Mouse (Mus musculus): ENCODE measurements around the gene Gpr88. TPM values are rescaled to one million over a fixed set of nuclear protein-coding genes. Genes with fewer than 3 reads are reported as not detected.

The Gpr88 gene
- total RNA-seq (2022), result 1 to 10 TPM in 2 of 4 experiments, under 1 TPM in 2; 0.45 to 1.7 (median 0.94) TPM

DNA sequence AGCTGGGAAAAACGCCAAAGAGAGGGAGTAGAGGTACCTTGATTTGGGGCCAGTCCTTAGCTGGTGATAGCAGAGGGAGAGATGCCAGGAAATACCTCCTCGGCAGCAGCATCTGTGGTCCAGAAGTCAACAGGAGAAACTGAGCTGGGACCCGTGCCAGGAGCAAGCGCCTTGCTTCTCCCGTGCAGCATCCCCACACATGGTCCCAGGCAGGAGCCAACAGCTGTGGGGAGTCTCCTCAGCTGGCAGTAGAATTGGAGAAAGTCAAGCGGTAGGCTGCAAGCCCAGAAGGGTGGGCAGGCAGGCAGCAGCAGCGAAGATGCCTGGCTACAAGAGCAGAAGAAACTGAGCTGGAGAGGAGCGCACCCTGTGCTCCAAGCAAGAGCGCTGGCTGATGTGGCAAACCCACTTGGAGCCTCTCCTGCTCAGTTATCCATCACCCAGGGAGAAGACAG, at the start of gene Gpr88:
TSS of gene Gpr88 (minus strand) at position 427 of the 455 bp plus-strand sequence.
- no peak for DNase-seq

DNA sequence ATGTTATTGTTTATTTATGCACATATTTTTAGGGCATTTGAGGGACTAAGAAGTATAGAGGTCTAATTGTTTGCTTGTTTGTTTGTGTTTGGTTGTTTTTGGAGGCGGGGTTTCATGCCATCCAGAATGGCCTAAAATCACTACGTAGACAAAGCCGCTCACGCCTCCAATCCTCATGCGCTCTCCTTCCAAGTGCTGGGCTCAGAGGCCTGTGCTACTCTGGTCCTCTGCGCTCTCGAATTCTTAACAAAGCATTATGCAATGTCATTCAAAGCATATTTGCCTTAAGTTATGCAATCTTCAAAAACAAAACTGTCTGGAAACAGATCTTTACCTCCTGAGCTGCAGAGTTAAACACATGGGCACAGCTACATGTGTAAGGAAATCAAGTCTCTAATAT, 49.3 kb upstream of the Gpr88 start:
- no peak for DNase-seq

DNA sequence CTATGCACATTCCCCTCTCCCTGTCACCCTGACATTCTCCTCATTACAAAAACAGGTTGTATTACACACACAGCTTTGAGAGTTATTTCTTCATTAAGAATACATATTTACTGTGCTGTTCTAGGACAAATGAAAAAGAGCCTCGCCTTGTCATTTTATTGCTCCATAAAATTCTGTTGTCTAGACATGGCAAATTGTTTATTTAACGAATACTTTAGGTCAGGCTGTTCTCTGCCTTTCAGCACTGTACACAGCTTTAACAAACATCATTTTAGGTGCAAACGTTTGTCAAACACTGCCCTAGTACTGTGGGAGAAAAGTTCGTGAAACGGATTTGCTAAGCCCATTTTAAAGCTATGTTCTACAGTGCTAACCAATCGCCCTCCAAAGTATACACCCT, 48.5 kb upstream of the Gpr88 start:
- DNase-seq, result no peak

DNA sequence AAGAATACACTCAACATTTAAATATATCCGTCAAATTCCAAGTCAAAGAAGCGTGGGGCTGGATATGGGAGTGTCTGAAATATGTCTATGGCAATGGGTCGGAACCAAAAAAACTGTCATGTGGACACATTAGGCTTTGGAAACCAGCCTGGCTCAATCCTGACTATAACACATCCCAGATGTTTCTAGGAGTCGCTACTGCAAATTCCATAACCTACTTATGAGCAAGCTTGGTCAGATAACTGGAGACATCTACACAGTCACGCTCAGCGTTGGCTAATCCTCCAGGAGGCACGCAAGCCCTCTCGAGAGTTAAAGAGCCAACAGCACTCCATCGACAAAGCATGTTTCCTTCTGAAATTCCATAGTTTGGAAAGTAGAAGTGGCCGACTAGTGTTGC, 45.4 kb upstream of the Gpr88 start:
- DNase-seq, result no peak

DNA sequence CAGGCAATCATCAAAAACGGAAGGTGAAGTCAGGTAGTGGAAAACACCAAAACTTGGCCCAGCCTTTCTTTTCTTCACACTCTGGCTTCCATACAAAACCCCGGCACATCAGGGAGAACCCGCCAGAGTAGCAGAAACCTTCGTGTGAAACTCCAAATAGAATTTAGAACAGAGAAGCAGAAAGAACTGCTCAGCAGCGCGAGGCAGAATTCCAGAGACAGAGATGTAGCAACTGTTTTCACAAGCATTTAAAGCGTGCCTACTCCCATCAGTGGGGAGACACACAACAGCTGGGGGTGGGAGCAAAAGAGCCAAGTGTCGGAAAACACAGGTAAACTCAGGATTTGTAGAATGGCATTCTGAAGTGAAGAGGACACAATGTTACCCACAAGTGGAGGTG, 44.7 kb upstream of the Gpr88 start:
- no peak for DNase-seq

DNA sequence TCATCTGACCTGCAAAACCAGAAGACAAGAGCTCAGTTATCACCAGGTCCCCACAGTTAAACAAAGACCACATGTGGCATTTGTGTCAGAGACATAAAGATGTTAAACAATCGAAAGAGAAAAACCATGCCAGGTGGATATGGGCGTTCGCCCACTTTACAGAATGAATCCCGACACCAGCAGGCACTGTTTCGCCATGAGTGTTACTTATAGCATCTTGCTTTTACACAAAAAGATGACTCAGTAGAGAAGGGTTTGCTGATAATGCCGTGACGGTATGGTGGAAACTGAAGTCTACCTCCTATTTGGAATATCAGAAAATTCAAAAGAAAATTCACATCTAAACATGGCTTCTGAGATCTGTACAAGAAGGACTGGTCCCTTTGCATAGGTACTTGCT, 43.9 kb upstream of the Gpr88 start:
- DNase-seq, result no peak

DNA sequence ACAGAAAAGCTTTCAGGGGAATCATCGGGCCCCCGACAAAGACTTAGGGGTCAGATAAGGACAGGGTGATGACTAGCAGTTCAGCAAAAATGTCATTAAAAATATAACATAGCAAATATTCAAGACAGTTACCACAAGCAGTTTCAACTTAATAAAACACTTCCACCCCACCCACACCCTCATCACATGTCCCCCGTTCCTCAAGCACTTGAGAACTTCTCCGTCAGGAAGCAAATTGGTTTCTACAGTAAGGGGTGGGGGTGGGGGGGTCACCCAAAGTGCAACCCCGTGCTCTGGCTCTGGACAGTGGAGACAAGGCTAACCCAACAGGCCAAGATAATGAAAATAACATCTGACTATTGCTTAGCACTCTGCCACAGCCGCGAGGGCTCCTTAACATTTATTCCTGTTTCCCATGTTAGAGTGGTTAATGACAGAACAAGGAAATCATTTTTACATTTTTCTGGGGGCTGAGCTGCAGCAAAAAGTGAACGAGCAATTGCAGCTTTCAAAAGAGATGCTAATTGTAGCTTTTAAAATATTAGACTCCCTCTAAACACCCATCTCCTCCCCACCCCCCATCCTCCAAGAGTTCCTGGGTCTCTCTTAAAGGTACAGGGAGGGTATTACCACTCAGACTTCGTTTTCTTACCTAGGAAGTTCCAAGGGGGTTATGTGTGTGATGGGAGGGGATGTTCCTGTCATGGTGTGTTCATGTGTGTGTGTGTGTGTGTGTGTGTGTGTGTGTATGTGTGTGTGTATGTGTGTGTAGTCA, 36.9 kb upstream of the Gpr88 start:
- DNase-seq, result no peak

DNA sequence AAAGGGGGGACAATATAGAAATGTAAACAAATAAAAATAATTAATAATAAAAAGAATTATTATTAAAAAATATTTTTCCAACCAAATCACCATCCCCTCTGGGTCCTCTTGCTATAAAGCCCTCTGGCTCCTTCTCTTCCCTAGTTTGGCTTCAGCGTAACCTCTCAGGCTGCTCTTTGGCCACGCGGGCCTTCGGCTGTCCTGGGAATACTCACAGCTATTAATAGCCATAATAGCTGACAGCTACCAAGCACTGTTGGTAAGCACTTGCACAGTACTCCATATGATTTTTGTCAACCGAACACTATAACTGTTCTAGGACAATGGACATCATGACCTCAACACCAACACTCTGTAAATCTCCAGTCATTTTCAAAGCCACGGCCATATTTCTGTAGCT, 35.5 kb upstream of the Gpr88 start:
- DNase-seq, result no peak

DNA sequence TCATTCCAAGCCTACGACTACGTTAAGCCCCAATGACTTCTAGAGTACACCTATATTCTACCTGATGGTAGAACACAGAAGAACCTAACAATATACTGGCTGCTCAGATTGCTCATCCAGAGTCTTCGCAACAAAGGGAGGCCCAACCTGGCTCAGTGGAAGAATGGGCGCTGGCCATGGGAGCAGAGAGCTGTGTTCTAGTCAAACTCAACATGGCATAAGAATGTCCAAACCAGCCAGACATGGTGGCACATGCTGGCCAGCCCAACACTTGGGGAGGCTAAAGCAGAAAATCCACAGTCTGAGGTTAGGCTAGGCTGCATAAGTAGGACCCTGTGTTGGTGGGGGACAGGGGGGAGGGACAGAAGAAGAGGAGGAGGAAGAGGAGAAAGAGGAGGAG, 31.4 kb upstream of the Gpr88 start:
- no peak for DNase-seq

DNA sequence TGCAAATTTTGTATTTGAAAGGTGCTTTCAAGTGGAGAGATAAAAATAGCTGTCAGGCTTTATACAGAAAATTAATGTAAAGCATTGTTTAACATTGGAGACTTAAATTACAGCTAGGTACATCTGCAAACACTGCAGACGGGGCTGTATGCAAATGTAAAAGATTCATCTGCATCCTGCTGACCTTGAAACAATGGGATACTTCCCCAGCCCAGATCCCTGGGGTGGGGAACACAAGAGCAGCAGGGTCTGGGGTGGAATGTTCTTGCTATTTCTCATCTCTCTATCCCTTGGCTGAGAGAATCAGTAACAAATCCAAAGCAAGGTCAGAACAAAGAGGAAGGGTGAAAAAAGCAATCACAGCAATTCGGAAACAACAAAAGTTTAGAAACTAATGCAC, 30.7 kb upstream of the Gpr88 start:
- no peak for DNase-seq

DNA sequence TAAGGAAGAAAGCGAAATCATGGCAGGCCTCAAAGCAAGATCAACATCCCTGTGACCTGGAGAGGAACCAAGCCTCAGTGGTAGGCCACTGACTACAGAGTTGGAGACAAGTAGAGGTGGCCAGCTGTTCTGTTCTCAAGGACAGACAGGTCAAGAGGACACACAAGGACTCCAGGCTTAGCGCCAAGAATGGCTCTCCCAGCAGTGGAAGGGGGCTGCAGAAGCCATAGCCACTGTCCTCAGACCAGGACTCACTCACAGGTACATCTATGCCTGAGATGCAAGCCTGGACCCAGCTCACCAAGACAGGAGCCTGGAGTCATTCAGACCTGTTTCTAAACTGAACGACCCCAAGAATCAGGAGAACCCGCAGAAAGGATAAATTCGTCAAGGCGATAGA, 28.4 kb upstream of the Gpr88 start:
- no peak for DNase-seq

DNA sequence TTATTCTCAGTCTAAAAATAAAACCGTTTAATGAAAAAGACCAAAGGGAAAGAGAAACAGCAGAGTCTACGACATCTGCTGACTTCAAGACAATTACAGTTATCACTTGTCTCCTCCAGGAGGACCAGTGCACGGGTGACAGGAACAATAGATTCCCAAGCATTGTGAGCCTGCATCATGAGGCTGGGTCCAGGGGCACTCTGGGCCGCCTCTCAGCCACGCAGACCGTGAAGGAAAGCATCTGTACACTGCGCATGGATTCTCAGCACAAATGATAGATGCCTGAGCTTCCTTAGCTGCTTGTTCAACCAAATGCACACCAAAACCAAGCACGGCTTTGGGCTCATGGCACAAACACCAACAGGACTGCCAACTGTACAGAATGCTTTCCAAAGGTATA, 23.8 kb upstream of the Gpr88 start:
- DNase-seq, result no peak

DNA sequence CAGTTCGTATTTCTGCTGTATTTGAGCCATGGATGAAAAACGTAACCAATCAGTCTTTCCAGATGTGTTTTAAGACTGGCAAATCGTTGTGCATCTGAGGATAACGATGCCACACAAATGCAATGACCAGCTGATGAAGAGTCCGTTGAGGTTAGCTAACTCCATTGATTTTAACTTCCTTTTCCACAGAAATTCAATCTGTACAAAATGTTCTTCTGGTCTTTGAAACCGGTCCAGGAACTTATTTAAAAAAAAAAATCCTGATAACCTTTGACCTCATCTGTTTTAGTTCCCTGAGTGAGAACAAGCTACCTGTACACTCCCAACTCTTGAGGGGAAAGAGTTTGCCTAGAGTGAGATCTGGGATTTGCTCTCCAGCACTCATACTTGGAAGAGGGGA, 18.4 kb upstream of the Gpr88 start:
- DNase-seq, result no peak

DNA sequence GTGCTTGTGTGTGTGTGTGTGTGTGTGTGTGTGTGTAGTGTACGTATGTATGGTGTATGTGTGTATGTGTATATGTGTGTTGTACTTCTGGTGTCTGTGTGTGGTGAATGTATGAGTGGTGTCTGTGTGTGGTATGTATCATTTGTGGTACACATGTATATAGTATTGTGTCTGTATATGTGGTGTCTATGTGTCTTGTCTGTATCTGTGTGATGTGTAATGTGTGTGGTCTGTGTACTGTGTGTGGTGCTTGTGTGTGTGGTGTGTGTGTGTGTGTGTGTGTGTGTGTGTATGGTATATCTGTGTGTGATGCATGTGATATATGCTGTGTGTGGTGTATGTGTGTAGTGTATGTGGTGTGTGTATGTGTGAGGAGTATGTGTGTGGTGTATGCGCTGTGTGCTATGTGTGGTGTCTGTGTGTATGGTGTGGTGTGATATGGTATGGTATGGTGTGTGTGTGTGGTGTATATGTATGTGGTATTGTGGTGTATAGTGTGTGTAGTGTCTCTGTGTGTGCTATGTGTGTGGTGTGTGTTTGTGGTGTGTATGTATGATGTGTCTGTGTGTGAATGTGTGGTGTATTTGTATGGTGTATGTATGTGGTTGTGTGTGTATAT, 13.8 kb upstream of the Gpr88 start:
- no peak for DNase-seq

DNA sequence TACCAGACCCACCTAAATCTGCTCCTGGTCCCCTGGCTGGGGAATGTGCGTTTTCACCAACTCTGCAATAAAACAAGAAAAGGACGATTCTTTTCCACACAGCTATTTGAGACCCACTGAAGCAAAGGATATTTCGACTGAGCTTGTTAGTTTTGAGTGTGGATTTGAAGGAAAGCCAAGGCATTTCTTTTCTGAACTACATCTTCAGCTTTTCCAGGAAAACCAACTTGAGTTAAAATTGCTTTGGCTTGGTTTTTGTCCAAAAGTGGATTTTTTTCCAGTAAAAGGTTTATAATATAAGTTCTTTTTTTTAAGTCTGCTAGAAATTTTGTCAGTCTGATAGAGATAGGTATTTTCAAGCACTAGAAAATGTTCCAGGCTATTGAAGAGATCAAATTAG, 13.1 kb upstream of the Gpr88 start:
- no peak for DNase-seq

DNA sequence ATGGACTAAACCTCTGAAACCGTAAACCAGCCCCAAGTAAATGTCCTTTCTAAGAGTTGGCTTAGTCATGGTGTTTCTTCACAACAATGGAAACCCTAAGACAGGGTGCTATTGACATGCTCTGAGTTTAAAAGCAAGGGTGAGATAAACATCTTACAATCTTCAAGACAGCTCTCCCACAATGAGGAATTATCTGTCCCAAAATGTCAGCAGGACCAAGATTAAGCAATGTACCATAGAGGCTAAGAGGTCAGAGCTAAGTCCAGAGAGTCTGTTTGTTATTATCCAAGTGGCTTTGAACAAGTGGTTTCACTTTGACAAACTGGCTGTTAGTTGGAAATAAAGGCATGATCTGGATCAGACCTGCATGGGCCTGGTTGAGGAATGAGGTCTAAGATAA, 10.7 kb upstream of the Gpr88 start:
- no peak for DNase-seq

DNA sequence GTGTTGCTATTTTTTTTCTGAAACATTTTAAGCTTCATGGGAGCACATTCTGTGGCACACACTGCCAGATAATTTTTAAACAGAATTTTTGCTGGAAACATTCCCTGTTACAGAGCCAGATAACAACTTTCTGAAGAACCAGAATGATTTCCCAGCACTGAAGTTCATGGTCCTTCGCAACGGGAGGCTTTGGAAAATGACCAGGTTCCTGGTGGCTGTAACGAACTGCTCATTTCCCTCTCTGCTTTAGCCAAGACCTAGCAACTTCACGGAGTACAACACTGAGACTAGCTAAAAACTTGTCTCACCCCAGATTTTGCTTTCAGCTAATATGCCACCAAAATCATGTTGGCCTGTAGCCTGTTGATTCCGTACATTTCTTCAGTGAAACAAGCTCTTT, 9.8 kb upstream of the Gpr88 start:
- no peak for DNase-seq

DNA sequence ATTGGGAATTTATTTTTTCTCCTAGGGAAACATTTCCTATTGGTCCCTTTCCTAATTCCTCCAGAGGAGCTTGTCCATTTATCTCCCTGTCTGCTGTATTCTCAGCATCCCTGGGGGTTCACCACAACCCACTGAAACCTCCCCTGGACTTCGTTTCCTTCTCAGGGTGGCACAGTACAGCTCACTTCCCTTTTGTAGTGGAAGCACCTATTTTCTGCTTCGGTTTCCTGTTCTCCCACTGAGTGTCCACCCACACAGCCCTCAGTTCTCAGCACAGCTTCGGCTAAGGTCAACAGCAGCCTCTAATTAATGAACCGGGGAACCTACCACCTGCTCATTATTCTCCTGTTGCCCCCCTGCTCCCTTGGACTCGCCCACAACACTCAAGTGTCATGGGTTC, 2.8 kb upstream of the Gpr88 start:
- DNase-seq, result no peak

DNA sequence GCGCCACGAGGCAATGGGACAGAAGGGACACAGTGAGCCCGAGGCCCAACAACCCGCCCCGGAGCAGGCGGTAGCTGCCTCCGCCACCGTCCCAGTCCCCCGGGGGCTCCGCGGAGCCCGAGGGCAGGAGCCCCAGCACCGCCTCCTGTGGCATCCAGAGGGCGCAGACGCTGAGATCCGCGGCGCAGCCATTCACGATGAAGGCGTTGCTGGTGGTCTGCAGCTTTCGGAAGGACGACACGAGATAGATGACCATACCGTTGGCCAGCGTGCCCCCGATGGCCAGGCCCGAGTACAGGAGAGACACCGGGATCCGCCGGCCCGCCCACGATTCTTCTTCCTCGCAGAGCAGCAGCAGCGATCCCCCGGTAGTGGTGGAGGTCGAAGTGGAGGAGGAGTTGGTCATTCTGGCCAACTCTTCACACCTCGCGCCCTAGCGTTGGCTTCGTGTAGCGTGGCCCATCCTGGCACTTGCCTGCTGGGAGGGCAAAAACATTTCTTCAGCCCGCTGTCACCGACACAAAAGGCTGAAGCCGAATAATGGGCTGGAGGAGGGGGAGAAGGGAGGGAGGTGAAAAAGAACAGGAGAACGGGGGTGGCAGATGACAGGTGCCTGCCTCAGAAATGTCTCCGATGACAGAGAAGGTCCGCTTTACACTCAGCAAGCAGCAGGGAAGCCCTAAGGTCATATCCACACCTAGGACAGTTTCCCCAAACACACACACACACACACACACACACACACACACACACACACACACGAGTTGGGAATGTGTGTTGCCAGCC, 855 bp downstream of the Gpr88 start:
- no peak for DNase-seq

DNA sequence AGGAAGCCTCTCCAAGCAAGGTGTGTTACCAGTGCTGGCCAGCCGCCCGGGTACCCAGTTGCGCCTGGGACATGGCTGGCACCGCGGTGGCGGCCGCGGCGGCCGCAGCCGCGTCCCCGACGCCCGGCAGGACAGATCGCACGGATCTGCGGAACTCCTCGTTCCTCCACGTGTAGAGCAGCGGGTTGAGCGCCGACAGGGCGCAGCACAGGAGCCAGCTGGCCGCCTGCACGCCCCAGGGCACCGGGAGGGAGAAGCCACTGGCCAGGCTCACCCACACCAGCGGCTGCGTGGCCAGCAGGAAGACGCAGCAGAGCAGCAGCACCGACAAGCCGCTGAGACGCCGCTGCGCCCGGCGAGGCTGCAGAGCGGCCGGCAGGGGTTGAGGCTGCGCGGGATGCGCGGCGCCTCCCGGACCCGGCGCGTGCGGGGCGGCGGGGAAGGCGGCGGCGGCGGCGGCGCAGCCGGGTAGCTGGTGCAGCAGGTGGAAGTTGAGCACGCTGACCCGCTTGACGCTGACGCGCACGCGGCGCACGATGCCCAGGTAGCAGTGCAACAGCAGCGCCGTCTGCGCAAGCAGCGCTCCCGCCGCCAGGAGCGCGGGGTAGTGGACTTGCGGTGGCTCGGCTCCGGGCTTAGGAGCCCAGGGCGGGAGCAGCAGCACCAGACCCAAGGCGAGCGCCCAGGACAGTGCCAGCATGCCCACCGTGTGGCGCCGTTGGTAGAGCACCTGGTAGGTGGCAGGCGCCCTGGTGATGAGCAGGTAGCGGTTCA, 1.6 kb downstream of the Gpr88 start:
- DNase-seq, result no peak

DNA sequence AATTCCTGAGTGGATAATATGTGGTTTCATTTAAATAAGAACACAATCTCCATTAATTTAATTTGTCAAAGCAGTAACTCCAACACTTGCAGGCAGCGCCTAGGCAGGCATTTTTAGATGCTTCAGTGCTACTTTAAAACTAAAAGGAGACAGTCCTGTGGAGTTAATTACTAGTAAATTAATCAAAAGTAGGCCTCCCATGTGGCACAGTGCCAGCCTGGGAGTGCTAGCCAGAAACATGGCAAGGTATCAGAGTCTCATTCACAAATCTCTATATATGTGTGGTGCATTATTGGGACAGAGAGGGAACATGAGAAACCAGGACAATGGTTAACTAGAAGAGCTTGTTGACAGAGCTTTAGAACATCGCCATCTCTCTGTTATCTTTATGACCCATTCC, 4.3 kb downstream of the Gpr88 start:
- no peak for DNase-seq

DNA sequence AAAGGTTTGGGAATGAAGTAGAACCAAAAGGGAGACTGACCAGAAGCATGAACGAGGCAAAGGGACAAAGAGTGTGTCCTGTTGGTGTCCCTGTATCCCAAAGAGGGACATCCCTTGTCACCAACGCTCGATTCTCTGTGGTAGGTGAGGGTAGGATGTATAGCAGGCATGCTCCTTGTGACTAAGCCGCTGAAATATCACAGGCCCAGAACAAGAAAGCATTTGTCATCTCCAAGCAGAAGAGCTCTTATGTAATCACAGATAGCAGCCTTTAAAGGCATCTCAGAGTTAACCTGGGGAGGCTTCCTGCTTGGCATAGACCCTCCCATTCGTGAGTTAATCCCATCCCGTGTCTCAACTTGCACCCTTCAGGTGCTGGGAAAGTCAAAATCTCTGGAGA, 8.8 kb downstream of the Gpr88 start:
- DNase-seq, result no peak

DNA sequence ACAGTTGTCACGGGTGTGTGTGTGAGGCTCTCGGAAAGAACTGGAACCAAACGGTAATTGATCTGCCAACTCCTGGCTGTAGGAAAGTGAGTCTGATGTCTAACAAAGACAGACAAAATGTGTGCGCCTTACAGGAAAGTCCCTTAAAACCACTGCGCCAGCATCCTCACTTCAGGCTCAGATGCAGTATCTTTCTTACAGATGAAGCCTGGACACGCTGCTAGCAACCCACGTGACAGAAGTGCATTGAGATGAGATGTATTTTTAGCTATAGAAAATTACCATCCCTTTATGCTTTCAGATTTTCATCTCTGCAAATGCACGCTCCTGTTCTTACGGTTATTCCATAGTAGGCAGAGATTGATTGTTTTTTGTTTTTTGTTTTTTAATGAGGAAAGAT, 10.6 kb downstream of the Gpr88 start:
- DNase-seq, result no peak

Data from adrenal gland, adult 8-10 months (tissue).